Mouse (Mus musculus) brain, embryonic 14.5 days (tissue): Measurements from ENCODE around the gene Erc2.

Source experiments
- CTCF ChIP-seq: fragments of 200-500 bp; IDR thresholded peaks from 2 replicates; pipeline ENCODE4 v1.5.1; 2012; ENCODE audit warnings: inconsistent platforms, mild to moderate bottlenecking, moderate library complexity, borderline replicate concordance; ENCODE audit not compliant: insufficient read depth, insufficient read length; ENCODE audit errors: extremely low read depth
- POLR2A ChIP-seq: fragments of 200-500 bp; IDR thresholded peaks from 2 replicates; pipeline ENCODE4 v1.6.1; 2012; ENCODE audit warnings: mild to moderate bottlenecking, inconsistent platforms, borderline replicate concordance; ENCODE audit not compliant: poor library complexity, insufficient read depth, insufficient read length, severe bottlenecking; ENCODE audit errors: extremely low read depth

- TF ChIP-seq CTCF (no peak), POLR2A (no peak)
Observed at GRCm38 (mm10) chr14:27837601-27838105, 215.4 kb downstream of the Erc2 start.
